Mouse (Mus musculus) MEL (cell line): ENCODE data around the gene Dstyk.

Source experiments
- POLR2A ChIP-seq, 2 experiments: IDR thresholded peaks; 2 replicates each; pipeline ENCODE4 v1.6.1; 2011 to 2012; ENCODE audit warnings: low read length in 2 of 2, mild to moderate bottlenecking in 2 of 2, control low read depth in 1 of 2, improper control_type of control experiment in 1 of 2, low read depth in 1 of 2, moderate library complexity in 1 of 2; ENCODE audit not compliant: control insufficient read depth in 1 of 2, insufficient read depth in 1 of 2, poor library complexity in 1 of 2
- POLR2AphosphoS2 ChIP-seq: IDR thresholded peaks from 2 replicates; pipeline ENCODE4 v1.6.1; 2011; ENCODE audit warnings: low read length, improper control_type of control experiment
- TAL1 ChIP-seq: IDR thresholded peaks from 2 replicates; pipeline ENCODE4 v1.6.1; 2012; ENCODE audit warnings: mild to moderate bottlenecking, inconsistent platforms, low read length, moderate library complexity, mixed read lengths
- ZC3H11A ChIP-seq: IDR thresholded peaks from 2 replicates; pipeline ENCODE4 v1.6.1; 2012; ENCODE audit warnings: low read depth, mild to moderate bottlenecking, inconsistent platforms, low read length, improper control_type of control experiment

DNA sequence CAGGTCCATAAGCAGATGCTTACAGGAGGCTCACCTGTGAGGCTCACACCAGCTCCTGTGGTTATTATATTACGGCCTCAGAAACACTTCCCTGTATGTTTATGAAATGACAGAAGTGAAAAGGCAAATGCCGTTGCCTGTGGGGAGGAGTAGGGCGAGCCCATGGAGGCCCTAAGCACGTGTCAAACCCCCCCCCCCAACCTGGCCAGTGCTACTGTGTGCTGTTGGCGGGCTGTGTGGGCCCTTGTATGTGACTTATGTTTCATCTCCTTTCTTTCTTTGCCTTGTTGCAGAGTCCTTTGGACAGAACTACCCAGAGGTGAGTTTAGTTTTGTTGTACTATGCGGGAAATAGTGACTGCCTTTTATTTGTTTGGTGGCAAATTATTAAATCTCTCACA lies 66.4 kb downstream of the Dstyk start:
- no peak for TF ChIP-seq POLR2A (IDR thresholded peaks at IDR 0.05; ENCODE audit: control insufficient read depth in 1 of 2, insufficient read depth in 1 of 2, low read depth in 1 of 2, low read length in 2 of 2, poor library complexity in 1 of 2)
- TF ChIP-seq TAL1, result no peak
- TF ChIP-seq POLR2AphosphoS2, result no peak
- TF ChIP-seq ZC3H11A, result no peak
